Mouse (Mus musculus) hindbrain, embryonic 16.5 days (tissue): ENCODE measurements at regions not wholly inside any gene's neighbourhood (a gene's known extent, or its start where the extent isn't known, plus 50 kb on each side); places are given as distances from the start of the nearest gene placed in this dataset.

Experiments used
- ATAC-seq: fragments of 200-750 bp; cut with Nextera tagmentation; 2 replicates; pipeline ENCODE4 v1.8.0; 2017; ENCODE audit warnings: moderate TSS enrichment, moderate library complexity
- H3K27ac ChIP-seq: fragments of 300-500 bp; sonication (generic); 2 replicates; pipeline ENCODE4 v1.5.1; 2014; ENCODE audit warnings: low read depth, mild to moderate bottlenecking, control low read depth, low read length, moderate library complexity
- H3K27me3 ChIP-seq: fragments of 300-500 bp; sonication (generic); replicated peaks from 2 replicates; pipeline ENCODE4 v1.6.1; 2014; ENCODE audit warnings: low read length; ENCODE audit not compliant: control insufficient read depth, insufficient read depth
- H3K36me3 ChIP-seq: fragments of 300-500 bp; sonication (generic); 2 replicates; pipeline ENCODE4 v1.6.1; 2014; ENCODE audit warnings: mild to moderate bottlenecking, low read length, moderate library complexity, mixed read lengths; ENCODE audit not compliant: control insufficient read depth, insufficient read depth
- H3K4me1 ChIP-seq: fragments of 300-500 bp; sonication (generic); 2 replicates; pipeline ENCODE4 v1.6.1; 2014; ENCODE audit warnings: low read depth, low read length; ENCODE audit not compliant: control insufficient read depth, insufficient read depth
- H3K4me2 ChIP-seq: fragments of 300-500 bp; sonication (generic); 2 replicates; pipeline ENCODE4 v1.6.1; 2014; ENCODE audit warnings: mild to moderate bottlenecking, low read length, control low read depth, moderate library complexity
- H3K4me3 ChIP-seq: fragments of 300-500 bp; sonication (generic); 2 replicates; pipeline ENCODE4 v1.5.1; 2014; ENCODE audit warnings: mild to moderate bottlenecking, low read length, control low read depth, moderate library complexity
- H3K9ac ChIP-seq: fragments of 300-500 bp; sonication (generic); 2 replicates; pipeline ENCODE4 v1.6.1; 2014; ENCODE audit warnings: low read depth, mild to moderate bottlenecking, control low read depth, low read length, moderate library complexity
- H3K9me3 ChIP-seq: fragments of 300-500 bp; sonication (generic); 2 replicates; pipeline ENCODE4 v1.6.1; 2014; ENCODE audit warnings: mild to moderate bottlenecking, low read length, moderate library complexity; ENCODE audit not compliant: control insufficient read depth
- WGBS: fragments of 180-500 bp; shearing (Covaris S2); extraction: QIAGEN DNeasy Blood & Tissue Kit; methylation state at CpG from one replicate; pipeline ENCODE4 v1.1.7; 2014; 5-methylcytosine and 5-hydroxymethylcytosine counted together

DNA sequence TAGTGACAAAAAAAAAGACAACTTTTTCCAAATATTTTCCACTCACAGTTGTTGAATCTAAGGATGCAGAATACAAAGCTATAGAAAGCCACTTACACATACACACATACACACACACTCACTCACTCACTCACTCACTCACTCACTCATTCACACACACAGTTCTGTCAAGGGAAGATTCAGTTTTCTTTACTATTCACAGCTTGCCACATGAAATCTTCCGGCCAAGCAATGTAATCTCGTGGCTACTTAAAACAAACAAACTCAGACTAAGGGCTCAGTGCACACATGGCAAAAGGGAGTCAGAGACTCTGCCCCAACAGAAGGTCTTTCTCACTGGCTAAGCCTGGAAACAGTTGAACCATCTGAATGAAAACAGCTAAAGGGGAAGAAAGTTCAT is 53.8 kb upstream of the Sfrp2 start:
- WGBS: 78% methylated on average over 2 of the region's 2 CpGs

DNA sequence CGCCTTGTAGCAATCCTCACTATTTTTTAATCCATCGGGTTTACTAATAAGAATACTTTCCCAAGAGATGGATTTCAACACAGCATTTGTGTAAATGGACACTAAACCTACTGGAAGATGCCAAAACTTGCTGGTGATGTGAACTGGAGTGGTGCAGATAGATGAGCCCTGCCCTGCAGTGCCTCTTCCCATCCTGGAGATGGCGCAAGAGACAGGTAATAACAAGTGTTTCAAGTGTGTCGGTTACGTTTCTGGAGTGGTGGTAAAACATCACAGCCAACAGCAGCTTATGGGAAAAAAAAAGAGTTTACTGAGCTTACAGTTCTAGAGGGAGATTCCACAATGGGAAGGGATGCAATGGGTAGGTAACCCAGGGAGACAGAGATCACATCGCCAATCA is 51.5 kb upstream of the Sfrp2 start:
- H3K4me2 ChIP-seq: no peak overlapping the region
- H3K4me3 ChIP-seq: no peak overlapping the region
- 64% methylated on average over 6 of the region's 6 CpGs for WGBS
- no peaks in the 10 kb centered on the region for H3K36me3 ChIP-seq
- no peaks in the 10 kb centered on the region for H3K9me3 ChIP-seq
- no peaks in the 10 kb centered on the region for H3K4me1 ChIP-seq
- H3K9ac ChIP-seq: no peak overlapping the region
- H3K27ac ChIP-seq: no peak overlapping the region
- no peaks in the 10 kb centered on the region for H3K27me3 ChIP-seq
- ATAC-seq: no peak

More for the DNA sequence above, 53.8 kb upstream of the Sfrp2 start:
- Histone ChIP-seq H3K36me3 (no peaks in the 10 kb centered on the region), H3K4me2 (no peak overlapping the region), H3K9ac (no peak overlapping the region), H3K9me3 (no peaks in the 10 kb centered on the region), H3K27ac (no peak overlapping the region), H3K27me3 (no peaks in the 10 kb centered on the region), H3K4me1 (no peaks in the 10 kb centered on the region), H3K4me3 (no peak overlapping the region)
- no peak for ATAC-seq
